Mouse (Mus musculus) olfactory bulb, adult 2 months (tissue): ENCODE data around the gene Mrpl37.

Experiments used
- CTCF ChIP-seq: fragments of 200-500 bp; IDR thresholded peaks from 2 replicates; pipeline ENCODE4 v1.5.1; 2012; ENCODE audit warnings: low read depth, mild to moderate bottlenecking, low read length, moderate library complexity; ENCODE audit not compliant: insufficient read depth
- POLR2A ChIP-seq: fragments of 200-500 bp; IDR thresholded peaks from 2 replicates; pipeline ENCODE4 v1.6.1; 2012; ENCODE audit warnings: mild to moderate bottlenecking, low read depth, low read length, moderate library complexity; ENCODE audit not compliant: insufficient read depth

DNA sequence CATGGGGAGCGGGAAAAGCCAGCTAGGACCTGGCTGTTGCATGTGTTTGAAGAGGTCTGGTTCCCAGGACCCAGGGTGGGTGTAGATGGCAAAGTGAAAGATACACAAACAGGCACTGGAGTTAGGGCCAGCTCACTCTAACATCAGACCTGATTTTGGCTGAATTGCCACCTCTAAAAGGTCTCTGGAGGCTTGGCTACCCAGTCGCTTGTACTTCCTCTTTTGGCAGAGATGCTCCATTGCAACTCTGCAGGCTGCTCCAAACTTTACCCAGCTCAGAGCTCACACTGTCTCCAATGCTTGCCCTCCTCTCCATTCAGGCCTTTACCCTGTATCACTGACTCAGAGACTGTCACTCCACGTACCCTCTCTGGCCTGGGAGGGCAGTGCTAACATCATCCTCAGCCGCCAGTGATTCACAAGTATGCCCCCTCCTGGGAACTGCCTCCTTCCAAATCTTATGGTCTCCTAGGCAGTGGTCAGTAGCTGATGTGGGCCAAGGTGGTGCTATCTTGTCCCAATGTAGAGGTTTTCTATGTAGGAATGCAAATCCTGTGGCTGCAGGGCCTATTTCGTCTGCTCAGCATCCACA is 13.6 kb downstream of the Mrpl37 start:
- TF ChIP-seq CTCF (no peak), POLR2A (no peak)
